Mouse (Mus musculus): ENCODE data around the gene Prkag3.
A peak's percentile ranks its signal among the peaks of the same experiment; 100 is the strongest.

DNA sequence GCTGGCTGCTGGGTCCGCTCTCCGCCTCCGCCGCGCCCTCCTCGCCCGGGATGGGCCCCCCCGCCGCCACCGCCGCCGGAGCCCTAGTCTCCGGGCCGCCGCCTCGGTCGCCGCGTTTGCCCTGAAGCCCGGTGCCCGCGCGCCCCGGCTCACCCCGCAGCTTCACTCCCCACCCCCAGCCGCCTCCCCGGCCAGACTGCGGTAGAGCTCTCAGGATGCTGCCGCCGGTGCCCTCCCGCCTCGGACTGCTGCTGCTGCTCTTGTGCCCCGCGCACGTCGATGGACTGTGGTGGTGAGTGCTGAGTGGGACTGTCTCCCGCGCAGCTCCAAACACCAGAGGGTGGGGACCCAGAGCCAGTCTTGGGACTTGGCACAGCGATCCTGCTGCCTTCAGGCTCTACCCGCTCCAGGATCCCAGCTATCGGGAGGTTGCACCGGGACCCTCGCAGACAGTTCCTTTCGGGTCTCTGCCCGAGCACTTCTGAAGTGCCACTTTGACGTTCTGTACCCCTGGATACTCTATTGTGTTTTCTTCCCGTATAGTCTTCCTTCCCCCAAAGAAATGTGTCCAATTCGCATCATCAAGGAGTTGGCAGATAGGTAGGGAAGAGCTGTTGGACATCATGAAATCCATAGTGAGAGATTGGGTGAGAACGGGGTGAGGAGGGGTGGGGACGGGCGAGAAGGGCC lies 23.1 kb upstream of the Prkag3 start:
- no peak for TF ChIP-seq POLR2A (IDR thresholded peaks at IDR 0.05; ENCODE audit: insufficient read length, low read depth)
- TF ChIP-seq MAX (IDR thresholded peaks at IDR 0.05; ENCODE audit: low read depth) = no peak
- TF ChIP-seq CEBPB (IDR thresholded peaks at IDR 0.05; ENCODE audit: insufficient read depth, poor library complexity, severe bottlenecking) = no peak
- TF ChIP-seq REST (IDR thresholded peaks at IDR 0.05; ENCODE audit: insufficient read depth, insufficient read length) = no peak
- no peak for TF ChIP-seq USF1 (IDR thresholded peaks at IDR 0.05; ENCODE audit: low read depth)
- TF ChIP-seq POLR2AphosphoS2 (IDR thresholded peaks at IDR 0.05; ENCODE audit: insufficient read length, low read depth) = no peak
- no peak for TF ChIP-seq TCF12 (IDR thresholded peaks at IDR 0.05; ENCODE audit: insufficient read depth, poor library complexity, severe bottlenecking)
- TF ChIP-seq MYOD1 (IDR thresholded peaks at IDR 0.05; ENCODE audit: control insufficient read depth in 1 of 3, insufficient read length in 2 of 3, low read depth in 2 of 3) = no peak
- TF ChIP-seq E2F4 (IDR thresholded peaks at IDR 0.05; ENCODE audit: insufficient read depth) = no peak
- no peak for TF ChIP-seq TCF3 (IDR thresholded peaks at IDR 0.05; ENCODE audit: insufficient read length, low read depth)
- TF ChIP-seq MYOG (IDR thresholded peaks at IDR 0.05; ENCODE audit: control insufficient read depth in 1 of 3, insufficient read depth in 1 of 3, insufficient read length in 2 of 3, low read depth in 2 of 3) = peak in 1 of 3 experiments; percentile 17
